Mouse (Mus musculus): ENCODE results near the gene Gm29666. TPM values are rescaled to one million over a fixed set of nuclear protein-coding genes. Genes with fewer than 3 reads are reported as not detected.

The Gm29666 gene
- polyA plus RNA-seq, 1 experiment from 2014 or later = 0.87 TPM

DNA sequence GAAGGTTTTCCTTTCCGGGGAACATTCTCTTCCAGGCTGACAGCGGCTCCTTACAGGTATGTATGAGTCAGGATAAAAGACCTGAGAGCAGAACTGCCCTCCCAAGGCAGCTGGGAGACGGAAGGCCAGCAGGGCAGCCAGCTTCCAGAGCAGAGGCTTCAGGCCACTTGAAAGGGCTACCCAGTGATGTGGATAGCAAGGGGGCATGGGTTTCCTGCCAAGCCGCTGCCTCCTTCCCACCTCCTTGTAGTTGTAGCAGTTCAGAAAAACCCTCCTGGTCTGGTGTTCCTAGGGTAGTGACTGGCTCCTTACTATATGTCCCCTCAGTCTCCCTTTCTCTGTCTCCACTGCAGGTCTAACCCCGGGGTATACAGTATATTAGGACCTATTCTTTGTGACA, 24.5 kb upstream of the Gm29666 start:
- WGBS = 86% methylated on average over 5 of the region's 5 CpGs

DNA sequence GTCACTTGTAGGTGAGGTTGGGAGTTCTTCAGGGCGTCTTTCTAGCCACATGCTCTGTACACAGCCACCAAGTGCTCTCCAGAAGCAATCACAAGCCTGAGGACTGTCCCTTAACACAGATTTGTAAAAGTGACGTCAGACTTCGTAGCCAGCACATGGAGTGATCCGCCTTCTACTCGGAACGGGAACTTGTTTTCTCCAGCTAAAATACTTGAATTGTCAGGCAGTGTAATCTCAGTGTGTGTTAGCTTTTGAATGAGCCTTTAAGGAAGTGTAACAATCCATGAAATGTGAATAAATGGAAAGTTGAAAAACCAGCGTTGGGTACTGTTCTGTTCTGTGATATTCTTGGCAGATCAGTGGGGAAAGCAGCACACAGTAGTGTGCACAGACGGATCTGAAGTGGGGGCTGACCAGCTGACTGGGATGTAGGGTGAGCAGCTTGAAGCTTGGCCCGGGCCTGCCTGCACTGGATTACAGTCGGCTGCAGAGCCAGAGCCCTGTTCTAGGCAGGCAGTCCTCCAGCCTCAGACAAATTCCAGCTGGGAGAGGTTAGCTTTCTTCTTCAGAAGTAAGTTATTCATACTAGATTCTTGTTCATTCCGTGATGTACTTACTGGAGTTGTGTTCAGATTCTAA, 22.9 kb upstream of the Gm29666 start:
- WGBS = 72% methylated on average over 11 of the region's 11 CpGs
- Histone ChIP-seq H3K27me3 (no peaks in the 10 kb centered on the region), H3K9ac (no peak overlapping the region), H3K27ac (replicated peaks) (no peak overlapping the region), H3K4me3 (no peak overlapping the region), H3K9me3 (no peaks in the 10 kb centered on the region), H3K4me1 (replicated peaks) (no peaks in the 10 kb centered on the region), H3K36me3 (peaks cover 63% of the 10 kb centered on the region), H3K4me2 (no peak overlapping the region)
- ATAC-seq (ENCODE audit: low read depth) = no peak

More for the DNA sequence above, 24.5 kb upstream of the Gm29666 start:
- Histone ChIP-seq H3K27ac (replicated peaks) (no peak overlapping the region), H3K9ac (no peak overlapping the region), H3K4me2 (no peak overlapping the region), H3K36me3 (peaks cover 63% of the 10 kb centered on the region), H3K27me3 (no peaks in the 10 kb centered on the region), H3K9me3 (no peaks in the 10 kb centered on the region), H3K4me1 (replicated peaks) (no peaks in the 10 kb centered on the region), H3K4me3 (no peak overlapping the region)
- ATAC-seq (ENCODE audit: low read depth) = no peak

DNA sequence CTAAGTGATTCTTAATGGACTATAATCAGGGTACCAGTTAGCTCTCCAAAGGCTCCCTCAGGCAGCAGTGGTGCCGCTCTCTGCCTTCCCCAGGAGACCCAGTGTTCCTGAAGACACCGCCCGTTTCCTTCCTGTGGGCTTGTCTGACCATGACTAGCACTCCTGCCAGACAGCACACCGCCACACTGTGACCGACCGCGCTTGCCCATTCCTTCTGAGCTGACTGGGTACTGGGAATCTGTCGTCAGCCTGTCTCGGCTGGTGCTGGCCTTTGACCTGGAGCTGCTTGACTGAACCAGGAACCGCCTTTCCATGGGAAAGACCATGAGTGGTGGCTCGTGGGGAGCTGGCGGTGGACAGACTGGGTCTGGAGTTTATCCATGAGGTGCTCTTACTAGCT, 20.3 kb upstream of the Gm29666 start:
- Histone ChIP-seq H3K27me3 (no peaks in the 10 kb centered on the region), H3K4me3 (no peak overlapping the region), H3K9ac (no peak overlapping the region), H3K4me2 (no peak overlapping the region), H3K4me1 (replicated peaks) (no peaks in the 10 kb centered on the region), H3K27ac (replicated peaks) (no peak overlapping the region), H3K9me3 (no peaks in the 10 kb centered on the region), H3K36me3 (peaks cover 74% of the 10 kb centered on the region)
- ATAC-seq (ENCODE audit: low read depth) = no peak
- 75% methylated on average over 12 of the region's 12 CpGs for WGBS

DNA sequence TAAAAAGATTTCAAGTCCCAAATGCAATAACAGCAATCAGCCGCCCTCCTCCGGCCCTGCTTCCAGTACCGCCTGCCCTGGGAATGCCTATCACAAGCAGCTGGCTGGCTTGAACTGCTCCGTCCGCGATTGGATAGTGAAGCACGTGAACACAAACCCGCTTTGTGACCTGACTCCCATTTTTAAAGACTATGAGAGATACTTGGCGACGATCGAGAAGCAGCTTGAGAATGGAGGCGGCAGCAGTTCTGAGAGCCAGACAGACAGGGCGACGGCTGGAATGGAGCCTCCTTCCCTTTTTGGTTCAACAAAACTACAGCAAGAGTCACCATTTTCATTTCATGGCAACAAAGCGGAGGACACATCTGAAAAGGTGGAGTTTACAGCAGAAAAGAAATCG, 15.1 kb upstream of the Gm29666 start:
- Histone ChIP-seq H3K27ac (replicated peaks) (no peak overlapping the region), H3K36me3 (peaks cover 100% of the 10 kb centered on the region), H3K27me3 (no peaks in the 10 kb centered on the region), H3K9ac (no peak overlapping the region), H3K4me2 (no peak overlapping the region), H3K4me3 (no peak overlapping the region), H3K9me3 (no peaks in the 10 kb centered on the region), H3K4me1 (replicated peaks) (no peaks in the 10 kb centered on the region)
- no peak for ATAC-seq (ENCODE audit: low read depth)
- WGBS = 88% methylated on average over 16 of the region's 16 CpGs

DNA sequence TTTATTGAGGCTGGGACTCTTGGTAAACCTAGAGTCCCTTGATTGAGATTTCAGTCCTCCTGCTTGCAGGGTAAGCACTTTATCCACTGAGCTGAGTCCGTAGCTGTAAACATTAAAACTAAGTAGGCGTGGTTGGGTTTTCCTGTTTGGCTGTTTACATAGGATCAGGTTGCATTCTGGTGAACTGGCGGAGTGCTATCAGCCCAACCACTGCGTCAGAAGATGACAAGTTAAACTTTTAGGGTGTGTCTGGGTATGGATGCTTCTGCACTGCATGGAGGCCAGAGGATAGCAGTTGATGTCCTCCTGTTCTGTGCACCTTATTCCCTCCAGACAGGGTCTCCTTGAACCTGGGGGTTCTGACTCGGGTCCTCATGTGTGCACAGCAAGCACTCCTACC, 12.5 kb upstream of the Gm29666 start:
- WGBS = 75% methylated on average over 5 of the region's 5 CpGs

DNA sequence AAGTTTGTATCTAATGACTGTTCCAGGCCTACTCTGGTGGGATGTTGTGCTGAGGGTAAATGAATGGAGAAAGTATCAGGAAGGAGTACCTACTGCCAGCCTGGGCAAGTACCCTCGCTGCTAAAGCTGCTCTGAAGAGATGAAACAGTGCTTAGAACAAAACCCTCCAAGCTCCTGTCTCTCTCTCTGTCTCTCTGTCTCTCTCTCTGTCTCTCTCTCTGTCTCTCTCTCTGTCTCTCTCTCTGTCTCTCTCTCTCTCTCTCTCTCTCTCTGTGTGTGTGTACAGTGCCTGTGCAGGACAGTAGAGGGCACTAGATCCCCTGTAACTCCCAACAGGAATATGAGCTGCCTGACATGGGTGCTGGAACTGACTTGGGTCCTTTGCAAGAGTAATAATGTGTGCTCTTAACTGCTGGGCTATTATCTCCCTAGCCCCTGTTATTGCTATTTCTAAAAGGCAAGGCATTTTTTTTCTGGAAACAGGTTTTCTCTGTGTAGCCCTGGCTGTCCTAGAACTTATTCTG, 5.7 kb upstream of the Gm29666 start:
- Histone ChIP-seq H3K4me3 (peak overlapping the region; percentile 97; the same call in 1 of the 2 replicates), H3K36me3 (peaks cover 33% of the 10 kb centered on the region), H3K9me3 (no peaks in the 10 kb centered on the region), H3K27me3 (no peaks in the 10 kb centered on the region), H3K27ac (replicated peaks) (no peak overlapping the region), H3K4me1 (replicated peaks) (peaks cover 33% of the 10 kb centered on the region), H3K9ac (peak overlapping the region; percentile 51; the same call in 1 of the 2 replicates), H3K4me2 (peak overlapping the region; percentile 93)
- WGBS = 76% methylated on average over 1 of the region's 1 CpGs
- ATAC-seq (ENCODE audit: low read depth) = no peak

More for the DNA sequence above, 12.5 kb upstream of the Gm29666 start:
- Histone ChIP-seq H3K9me3 (no peaks in the 10 kb centered on the region), H3K36me3 (peaks cover 99% of the 10 kb centered on the region), H3K27me3 (no peaks in the 10 kb centered on the region), H3K27ac (replicated peaks) (no peak overlapping the region), H3K4me1 (replicated peaks) (no peaks in the 10 kb centered on the region), H3K4me2 (no peak overlapping the region), H3K9ac (no peak overlapping the region), H3K4me3 (no peak overlapping the region)
- no peak for ATAC-seq (ENCODE audit: low read depth)

GRCm38 (mm10) chr15:84924781-84925315, 5.0 kb upstream of the Gm29666 start:
- Histone ChIP-seq H3K27me3 (no peaks in the 10 kb centered on the region), H3K4me3 (peak overlapping the region; percentile 97), H3K4me1 (replicated peaks) (peaks cover 33% of the 10 kb centered on the region), H3K27ac (replicated peaks) (0 out of 2 replicates have a peak overlapping the region, but pooled peaks have one; percentile 7), H3K36me3 (peaks cover 26% of the 10 kb centered on the region), H3K9ac (peak overlapping the region; percentile 98), H3K4me2 (peak overlapping the region; percentile 93), H3K9me3 (no peaks in the 10 kb centered on the region)
- 21% methylated on average over 9 of the region's 9 CpGs for WGBS
- ATAC-seq (ENCODE audit: low read depth) = no peak

DNA sequence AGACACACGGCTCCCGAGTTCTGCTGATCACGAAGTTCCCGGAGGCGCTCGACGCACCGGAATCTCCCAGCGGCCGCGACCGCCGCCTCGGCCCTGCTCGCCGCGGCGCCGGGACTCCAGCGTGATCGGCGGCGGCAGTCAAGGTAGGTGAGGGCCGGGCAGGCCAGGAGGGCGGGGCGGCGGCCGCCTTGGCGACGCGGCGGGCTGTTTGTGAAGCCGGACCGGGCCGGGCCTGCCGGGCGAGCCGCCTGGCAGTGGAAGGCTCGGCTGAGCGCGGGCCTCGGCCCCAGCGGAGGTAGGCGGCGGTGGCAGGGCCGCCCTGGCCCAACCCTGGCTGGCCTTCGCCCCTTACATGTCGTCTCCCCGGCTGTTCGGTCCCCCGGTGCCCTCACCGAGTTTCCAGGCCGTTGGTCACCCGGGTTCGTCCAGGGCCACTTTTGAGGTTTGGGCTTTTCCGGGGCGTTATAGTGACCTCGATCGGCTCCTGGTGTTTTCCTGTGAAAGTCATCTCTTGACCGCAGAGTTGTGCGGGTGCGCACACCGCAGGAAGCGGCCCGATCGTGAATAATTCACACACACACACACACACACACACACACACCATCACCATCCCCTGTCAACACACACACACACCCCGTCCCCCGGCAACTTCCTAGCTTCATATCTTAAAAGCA, 3.8 kb upstream of the Gm29666 start:
- Histone ChIP-seq H3K9me3 (no peaks in the 10 kb centered on the region), H3K27me3 (no peaks in the 10 kb centered on the region), H3K9ac (peak overlapping the region; percentile 98), H3K36me3 (peaks cover 14% of the 10 kb centered on the region), H3K4me3 (peak overlapping the region; percentile 97), H3K4me2 (peak overlapping the region; percentile 93), H3K27ac (replicated peaks) (peak overlapping the region; percentile 97), H3K4me1 (replicated peaks) (peaks cover 33% of the 10 kb centered on the region)
- WGBS = under 1% methylated on average over 65 of the region's 68 CpGs
- ATAC-seq (ENCODE audit: low read depth) = peak; percentile 73

DNA sequence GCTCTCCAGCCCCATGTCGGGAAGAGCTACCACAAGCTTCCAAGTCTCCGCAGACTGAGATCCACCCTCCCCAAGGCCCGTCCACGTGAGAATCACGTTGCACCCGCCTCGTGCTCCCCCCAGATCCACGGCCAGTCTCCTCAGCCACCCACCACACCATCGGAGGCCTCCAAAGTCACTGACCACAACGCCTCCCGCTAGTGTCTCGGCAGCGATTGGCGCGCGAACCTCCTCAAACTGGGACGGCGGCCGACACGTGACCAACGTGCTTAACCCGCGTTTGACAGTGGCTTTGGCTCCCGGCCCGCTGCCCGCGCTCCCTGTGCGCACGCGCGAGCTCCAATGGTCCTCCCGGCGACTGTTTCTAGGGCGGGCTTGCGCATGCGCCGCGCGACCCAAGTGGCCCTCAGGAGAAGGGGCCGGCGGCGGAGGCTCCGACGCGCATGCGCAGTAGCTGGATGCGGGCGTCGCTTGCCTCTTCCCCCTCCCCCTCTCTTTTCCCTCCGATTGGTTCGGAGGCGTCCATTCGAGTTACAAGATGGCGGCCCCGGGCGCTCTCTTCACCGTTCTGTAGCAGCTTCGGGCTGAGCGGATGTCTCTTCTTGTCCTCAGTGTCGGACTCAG, 3.2 kb upstream of the Gm29666 start, which contains the start of gene Nup50:
TSS of gene Nup50 (plus strand) at position 528 of the 624 bp plus-strand sequence.
- peak; percentile 94 for ATAC-seq (ENCODE audit: low read depth)
- whole genome bisulfite sequencing = under 1% methylated on average over 60 of the region's 60 CpGs

DNA sequence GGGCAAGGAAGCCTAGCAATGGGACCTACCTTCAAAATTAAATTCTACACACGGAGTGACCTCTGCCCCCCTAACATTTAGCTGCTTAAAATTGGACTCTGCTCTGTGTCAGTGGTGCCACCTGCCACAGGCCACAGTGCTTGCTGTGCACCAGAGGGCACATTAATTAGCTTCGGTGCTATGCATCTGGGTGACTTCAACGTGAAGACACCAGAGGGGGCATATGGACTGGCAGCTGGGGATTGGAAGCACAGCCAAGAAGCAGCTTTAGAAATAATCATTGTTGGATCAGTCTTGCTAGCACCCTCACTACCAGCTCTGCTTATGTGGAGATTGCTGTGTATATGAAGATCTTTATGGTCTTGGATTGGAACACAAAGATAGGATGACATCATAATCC, 6.6 kb downstream of the Gm29666 start:
- H3K9ac ChIP-seq = no peak overlapping the region
- peaks cover 4% of the 10 kb centered on the region; the same call in 1 of the 2 replicates for H3K9me3 ChIP-seq
- no peak overlapping the region for H3K4me2 ChIP-seq
- ATAC-seq (ENCODE audit: low read depth) = no peak
- H3K27me3 ChIP-seq = no peaks in the 10 kb centered on the region
- no peaks in the 10 kb centered on the region for H3K4me1 ChIP-seq (replicated peaks)
- H3K27ac ChIP-seq (replicated peaks) = no peak overlapping the region
- WGBS = 64% methylated on average over 3 of the region's 3 CpGs
- H3K36me3 ChIP-seq = peaks cover 6% of the 10 kb centered on the region; the same call in 1 of the 2 replicates
- H3K4me3 ChIP-seq = no peak overlapping the region

More for the DNA sequence above, 3.2 kb upstream of the Gm29666 start, which contains the start of gene Nup50:
- no peaks in the 10 kb centered on the region for H3K9me3 ChIP-seq
- H3K4me2 ChIP-seq = peak within 1 kb of the TSS; percentile 93
- peaks cover 33% of the 10 kb centered on the region for H3K4me1 ChIP-seq (replicated peaks)
- peak within 1 kb of the TSS; percentile 97 for H3K27ac ChIP-seq (replicated peaks)
- no peaks in the 10 kb centered on the region for H3K27me3 ChIP-seq
- H3K4me3 ChIP-seq = peak within 1 kb of the TSS; percentile 97
- peaks cover 8% of the 10 kb centered on the region for H3K36me3 ChIP-seq
- peak within 1 kb of the TSS; percentile 98 for H3K9ac ChIP-seq

- no peak overlapping the region for H3K4me3 ChIP-seq
- H3K27me3 ChIP-seq = no peaks in the 10 kb centered on the region
- H3K27ac ChIP-seq (replicated peaks) = no peak overlapping the region
- peaks cover 8% of the 10 kb centered on the region for H3K4me1 ChIP-seq (replicated peaks)
- H3K36me3 ChIP-seq = no peaks in the 10 kb centered on the region
- 70% methylated on average over 7 of the region's 7 CpGs for WGBS
- no peaks in the 10 kb centered on the region for H3K9me3 ChIP-seq
- H3K4me2 ChIP-seq = no peak overlapping the region
- no peak for ATAC-seq (ENCODE audit: low read depth)
- H3K9ac ChIP-seq = no peak overlapping the region
These were observed 15.9 kb downstream of the Gm29666 start for GRCm38 (mm10) chr15:84903843-84904385.

Data from neural tube, embryonic 13.5 days (tissue).